Mouse (Mus musculus): ENCODE measurements around the gene Cyth1.

The Cyth1 gene

GRCm38 (mm10) chr11:118248150-118249011, at the start of gene Cyth1:
Gene Cyth1, minus strand, starts transcription at chr11:118248592.
- peak; percentile 97 for DNase-seq (ENCODE audit: low spot score)

- no peak for DNase-seq (ENCODE audit: low spot score)
These were observed 49.6 kb upstream of the Cyth1 start for GRCm38 (mm10) chr11:118297967-118298366.

GRCm38 (mm10) chr11:118295026-118295425, 46.6 kb upstream of the Cyth1 start:
- no peak for DNase-seq (ENCODE audit: low spot score)

GRCm38 (mm10) chr11:118292671-118293070, 44.3 kb upstream of the Cyth1 start:
- no peak for DNase-seq (ENCODE audit: low spot score)

GRCm38 (mm10) chr11:118289999-118290889, 41.9 kb upstream of the Cyth1 start, which contains the start of gene Usp36:
Gene Usp36, minus strand, starts transcription at chr11:118290244.
- DNase-seq (ENCODE audit: low spot score), result peak; percentile 99

GRCm38 (mm10) chr11:118289562-118289961, 41.2 kb upstream of the Cyth1 start:
- no peak for DNase-seq (ENCODE audit: low spot score)

GRCm38 (mm10) chr11:118289037-118289511, 40.7 kb upstream of the Cyth1 start:
- no peak for DNase-seq (ENCODE audit: low spot score)

- no peak for DNase-seq (ENCODE audit: low spot score)
These were observed 39.2 kb upstream of the Cyth1 start for GRCm38 (mm10) chr11:118287573-118287972.

GRCm38 (mm10) chr11:118286434-118286833, 38.0 kb upstream of the Cyth1 start:
- no peak for DNase-seq (ENCODE audit: low spot score)

- DNase-seq (ENCODE audit: low spot score), result no peak
These were observed 37.4 kb upstream of the Cyth1 start for GRCm38 (mm10) chr11:118285791-118286190.

- no peak for DNase-seq (ENCODE audit: low spot score)
These were observed 31.8 kb upstream of the Cyth1 start for GRCm38 (mm10) chr11:118280218-118280617.

GRCm38 (mm10) chr11:118276328-118276727, 27.9 kb upstream of the Cyth1 start:
- DNase-seq (ENCODE audit: low spot score), result no peak

- no peak for DNase-seq (ENCODE audit: low spot score)
These were observed 26.7 kb upstream of the Cyth1 start for GRCm38 (mm10) chr11:118275092-118275491.

- no peak for DNase-seq (ENCODE audit: low spot score)
These were observed 21.4 kb upstream of the Cyth1 start for GRCm38 (mm10) chr11:118269827-118270226.

GRCm38 (mm10) chr11:118266666-118267046, 18.3 kb upstream of the Cyth1 start:
- DNase-seq (ENCODE audit: low spot score), result no peak

- no peak for DNase-seq (ENCODE audit: low spot score)
These were observed 17.8 kb upstream of the Cyth1 start for GRCm38 (mm10) chr11:118266044-118266665.

GRCm38 (mm10) chr11:118265621-118266020, 17.2 kb upstream of the Cyth1 start:
- no peak for DNase-seq (ENCODE audit: low spot score)

GRCm38 (mm10) chr11:118263146-118263545, 14.8 kb upstream of the Cyth1 start:
- peak; percentile 28 for DNase-seq (ENCODE audit: low spot score)

GRCm38 (mm10) chr11:118260081-118260480, 11.7 kb upstream of the Cyth1 start:
- DNase-seq (ENCODE audit: low spot score), result no peak

- DNase-seq (ENCODE audit: low spot score), result no peak
These were observed 11.2 kb upstream of the Cyth1 start for GRCm38 (mm10) chr11:118259580-118259979.

- no peak for DNase-seq (ENCODE audit: low spot score)
These were observed 8.0 kb upstream of the Cyth1 start for GRCm38 (mm10) chr11:118256371-118256770.

Measured in left cerebral cortex, adult 11 months (tissue).